Mouse (Mus musculus) urinary bladder, adult 2 months (tissue): Measurements from ENCODE around the gene Adgre5. TPM values are rescaled to one million over a fixed set of nuclear protein-coding genes. Genes with fewer than 3 reads are reported as not detected.

Source experiments
- DNase-seq: peaks from one replicate; pipeline ENCODE4 v3.0.0; 2022; ENCODE audit warnings: low spot score
- polyA plus RNA-seq: library from polyadenylated mRNA; depleted of rRNA; stranded (reverse); fragments of >200 nt; gene quantifications from 2 replicates; pipeline ENCODE4 v1.2.3, GENCODE M21; 2012

Adgre5 gene
- polyA plus RNA-seq, 1 experiment = 119 TPM

- DNase-seq = no peak
These were observed 18.5 kb downstream of the Adgre5 start for GRCm38 (mm10) chr8:83722631-83723030.

- no peak for DNase-seq
These were observed 19.6 kb downstream of the Adgre5 start for GRCm38 (mm10) chr8:83721405-83722025.

- DNase-seq = no peak
These were observed 21.4 kb downstream of the Adgre5 start for GRCm38 (mm10) chr8:83719693-83720092.

- no peak for DNase-seq
These were observed 22.1 kb downstream of the Adgre5 start for GRCm38 (mm10) chr8:83719048-83719447.

GRCm38 (mm10) chr8:83716563-83716962 lies 24.6 kb downstream of the Adgre5 start:
- DNase-seq = no peak

GRCm38 (mm10) chr8:83715771-83716170 lies 25.4 kb downstream of the Adgre5 start:
- DNase-seq = no peak

- peak; percentile 93 for DNase-seq
These were observed 26.0 kb downstream of the Adgre5 start, which contains the start of gene Ddx39 for GRCm38 (mm10) chr8:83715031-83715690. TSS of gene Ddx39 (plus strand) at chr8:83715177.

- DNase-seq = no peak
These were observed 26.5 kb downstream of the Adgre5 start for GRCm38 (mm10) chr8:83714676-83715030.

GRCm38 (mm10) chr8:83707554-83707953 lies 33.6 kb downstream of the Adgre5 start:
- DNase-seq = no peak

- no peak for DNase-seq
These were observed 34.7 kb downstream of the Adgre5 start for GRCm38 (mm10) chr8:83706411-83706810.

- DNase-seq = no peak
These were observed 37.7 kb downstream of the Adgre5 start for GRCm38 (mm10) chr8:83703426-83703825.

- DNase-seq = no peak
These were observed 40.6 kb downstream of the Adgre5 start for GRCm38 (mm10) chr8:83700423-83701085.

- no peak for DNase-seq
These were observed 41.6 kb downstream of the Adgre5 start for GRCm38 (mm10) chr8:83699566-83699965.

- DNase-seq = peak; percentile 75
These were observed 42.3 kb downstream of the Adgre5 start, which contains the start of gene Pkn1 for GRCm38 (mm10) chr8:83698661-83699453. TSS of gene Pkn1 (minus strand) at chr8:83699179.

- DNase-seq = no peak
These were observed 42.9 kb downstream of the Adgre5 start for GRCm38 (mm10) chr8:83698291-83698660.

GRCm38 (mm10) chr8:83697374-83698220 lies 43.5 kb downstream of the Adgre5 start:
- peak; percentile 48 for DNase-seq

GRCm38 (mm10) chr8:83695351-83696106 lies 45.6 kb downstream of the Adgre5 start:
- DNase-seq = no peak

GRCm38 (mm10) chr8:83694369-83695160 lies 46.6 kb downstream of the Adgre5 start:
- no peak for DNase-seq

GRCm38 (mm10) chr8:83693609-83694236 lies 47.4 kb downstream of the Adgre5 start:
- no peak for DNase-seq
